Mouse (Mus musculus) layer of hippocampus, adult 18-20 months (tissue): ENCODE data around the gene Phlpp1. TPM values are rescaled to one million over a fixed set of nuclear protein-coding genes. Genes with fewer than 3 reads are reported as not detected.

Experiments used
- DNase-seq, 2 experiments: peaks; one replicate each; pipeline ENCODE4 v3.0.0; 2022; ENCODE audit warnings: low spot score in 2 of 2
- total RNA-seq, 2 experiments: library from RNA; stranded (reverse); gene quantifications; 2 replicates each; pipeline ENCODE4 v1.2.3; 2021

Gene Phlpp1
- total RNA-seq, 2 experiments from 2014 or later: 88.3 to 97.0 TPM

GRCm38 (mm10) chr1:106192864-106193470 lies 21.4 kb downstream of the Phlpp1 start:
- no peak for DNase-seq

GRCm38 (mm10) chr1:106193487-106193886 lies 21.9 kb downstream of the Phlpp1 start:
- no peak for DNase-seq

DNA sequence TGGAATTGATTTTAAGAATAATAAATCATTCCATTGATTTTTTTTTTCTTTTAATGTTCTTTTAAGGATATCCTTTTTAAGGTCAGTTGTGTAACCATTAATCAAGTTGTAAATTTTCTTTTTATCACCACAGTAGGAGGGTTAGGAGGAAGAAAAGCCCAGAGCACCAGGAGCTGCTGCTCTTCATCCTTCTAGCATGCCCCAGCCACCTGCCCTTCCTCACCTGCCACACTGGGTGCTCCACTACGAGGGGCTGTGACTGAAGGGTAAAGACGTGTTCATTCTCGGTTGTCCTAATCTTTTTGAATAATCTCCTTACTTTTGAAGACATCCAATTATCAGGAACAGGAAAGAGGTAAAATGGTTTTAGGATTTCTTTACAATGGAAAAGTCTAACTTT lies 22.7 kb downstream of the Phlpp1 start:
- no peak for DNase-seq

DNA sequence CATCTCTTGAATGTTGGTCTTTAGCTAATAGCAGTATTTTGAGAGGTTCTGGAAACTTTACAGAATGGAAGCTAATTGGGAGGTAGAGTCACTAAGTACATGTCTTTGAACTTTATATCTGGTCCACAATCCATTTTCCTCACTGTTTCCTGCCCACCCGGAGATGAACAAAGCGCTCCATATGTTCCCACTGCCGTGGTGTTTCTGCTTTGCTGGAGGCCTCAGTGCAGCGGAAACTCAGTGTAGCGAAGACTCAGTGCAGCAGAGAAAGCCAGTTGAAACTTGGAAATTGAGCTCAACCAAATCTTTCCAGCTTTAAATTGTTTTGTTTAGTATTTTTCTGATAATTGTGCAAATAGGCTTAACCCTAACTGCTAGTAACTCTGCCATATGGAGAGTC lies 26.4 kb downstream of the Phlpp1 start:
- DNase-seq: no peak

DNA sequence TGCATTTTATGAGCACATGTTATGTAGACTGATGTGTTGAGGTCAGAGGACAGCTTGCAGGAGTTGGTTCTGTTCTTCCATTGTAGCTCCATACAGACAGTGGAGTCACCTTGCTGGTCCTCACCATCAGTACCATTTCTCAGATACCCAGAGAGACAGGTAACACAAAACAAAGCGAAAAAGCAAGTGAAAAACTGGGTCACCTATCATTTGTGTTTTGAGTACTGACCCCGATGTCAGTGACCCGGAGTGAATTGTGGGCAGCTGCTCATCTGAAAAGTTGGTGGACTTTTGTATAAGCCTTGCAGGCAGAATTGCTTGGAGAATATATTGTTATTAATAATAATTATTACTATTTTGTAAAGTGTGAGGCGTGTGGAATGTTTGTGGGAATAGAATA lies 27.6 kb downstream of the Phlpp1 start:
- DNase-seq: no peak

GRCm38 (mm10) chr1:106199686-106200085 lies 28.1 kb downstream of the Phlpp1 start:
- DNase-seq: peak; percentile 37 to 83

GRCm38 (mm10) chr1:106201025-106201424 lies 29.5 kb downstream of the Phlpp1 start:
- no peak for DNase-seq

DNA sequence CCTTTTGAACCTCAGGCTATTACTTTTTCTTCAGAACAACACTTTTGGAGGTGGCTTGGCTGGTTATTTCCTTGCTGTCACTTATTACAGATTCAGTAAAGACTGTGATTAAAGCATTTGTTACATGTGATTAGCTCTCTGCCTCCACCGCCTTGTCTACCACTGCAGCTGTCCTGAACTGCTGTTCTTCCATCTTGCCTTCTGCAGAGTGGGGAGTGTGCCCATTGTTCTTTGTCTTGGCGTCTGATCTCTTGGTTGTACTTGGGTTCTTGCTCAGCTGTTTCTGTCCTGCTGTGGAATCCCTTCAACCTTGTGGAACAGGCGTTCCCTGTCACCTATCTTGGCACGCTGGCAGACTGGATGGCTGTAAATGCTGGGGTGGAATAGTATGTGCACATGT lies 30.4 kb downstream of the Phlpp1 start:
- DNase-seq: peak in 1 of 2 experiments; percentile 53

DNA sequence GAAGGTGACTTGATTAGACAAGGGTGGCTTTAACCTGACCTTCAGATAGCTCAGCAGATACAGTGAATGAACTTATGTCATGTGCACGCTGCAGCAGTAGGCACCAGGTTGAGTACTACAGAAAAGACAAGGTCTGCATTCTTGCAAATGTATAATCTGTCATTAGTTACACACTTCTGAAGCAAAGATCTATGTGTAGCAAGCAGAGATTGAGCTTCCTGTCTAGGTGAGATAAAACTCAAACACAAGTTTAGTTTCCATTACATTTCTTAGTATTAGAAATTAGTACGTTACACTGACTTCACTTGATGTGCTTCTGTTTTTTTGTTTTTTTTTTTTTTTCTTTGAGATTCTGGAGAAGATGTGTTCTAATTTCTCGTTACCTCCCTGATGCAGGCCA lies 32.4 kb downstream of the Phlpp1 start:
- DNase-seq: no peak

DNA sequence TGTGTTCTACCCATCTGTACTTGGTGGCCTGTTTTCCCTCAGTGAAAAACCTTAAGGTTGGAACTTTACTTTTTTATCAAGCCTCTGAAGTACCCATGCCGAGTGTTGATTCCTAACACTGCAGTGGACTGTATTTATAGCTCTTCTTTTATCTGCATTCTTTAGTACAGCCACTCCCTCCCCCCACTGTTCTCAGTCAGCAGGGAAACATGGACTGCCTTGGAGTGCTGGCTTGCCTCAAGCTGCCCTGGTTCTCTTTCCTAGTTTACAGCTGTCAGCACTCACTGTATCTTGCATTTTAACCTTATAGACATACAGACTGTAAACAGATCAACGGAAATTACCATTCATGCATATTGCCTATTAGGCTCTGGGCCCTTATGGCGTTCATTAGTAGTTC lies 32.8 kb downstream of the Phlpp1 start:
- no peak for DNase-seq

DNA sequence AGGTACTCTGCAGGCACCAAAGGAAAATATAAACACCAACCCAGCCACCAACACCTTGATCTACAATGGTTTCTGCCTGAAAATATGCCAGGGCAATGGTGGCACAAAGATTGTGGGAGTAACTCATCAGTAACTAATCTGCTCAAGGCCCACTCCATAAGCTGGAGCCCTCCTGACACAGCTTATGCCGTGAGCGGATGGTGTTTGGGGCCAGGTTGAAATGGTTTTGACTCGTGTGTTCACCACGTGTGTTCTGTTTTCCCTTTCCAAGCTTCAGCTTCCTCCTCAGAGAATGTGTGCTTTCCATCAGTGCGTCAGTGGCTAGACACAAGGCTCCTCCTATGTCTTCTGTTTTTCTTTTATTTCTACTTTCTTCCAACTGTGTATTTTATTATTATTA lies 37.0 kb downstream of the Phlpp1 start:
- no peak for DNase-seq

GRCm38 (mm10) chr1:106210461-106210860 lies 38.9 kb downstream of the Phlpp1 start:
- no peak for DNase-seq

DNA sequence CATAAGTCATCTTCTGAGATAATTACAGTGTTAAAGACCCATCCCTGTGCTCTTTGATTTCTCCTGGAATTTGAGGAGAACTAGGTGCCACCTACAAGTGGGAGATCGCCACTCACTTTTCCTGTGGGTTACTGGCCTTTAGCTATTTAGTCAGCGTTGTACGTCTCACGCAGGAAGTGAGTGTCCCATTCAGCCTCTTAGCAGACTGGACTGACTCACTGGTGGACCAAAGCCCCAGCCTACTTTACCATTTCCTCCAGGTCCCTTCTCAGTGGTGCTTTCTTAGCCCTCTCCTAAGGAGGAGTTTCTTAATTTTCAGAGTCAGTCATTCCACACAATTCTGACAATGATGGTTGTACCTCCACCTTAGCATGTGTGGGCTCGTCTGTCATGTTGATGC lies 39.6 kb downstream of the Phlpp1 start:
- DNase-seq: no peak

DNA sequence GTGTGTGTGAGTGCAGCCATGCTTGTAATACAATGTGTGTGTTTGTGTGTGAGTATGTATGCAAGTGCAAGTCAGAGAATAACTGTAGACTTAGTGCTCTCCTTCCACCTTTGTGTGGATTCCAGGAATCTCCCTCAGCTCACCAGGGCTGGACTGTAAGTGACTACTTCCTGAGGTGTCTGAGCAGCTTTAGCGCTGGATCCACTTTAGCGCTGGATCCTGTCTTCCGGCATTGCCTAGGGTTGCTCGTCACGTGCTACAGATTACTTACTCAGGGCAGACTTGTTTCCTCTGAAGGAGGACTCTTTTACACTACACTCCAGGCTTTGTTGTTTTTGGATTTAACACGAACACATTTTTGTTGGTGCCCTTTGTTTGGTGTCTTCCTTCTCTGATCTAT lies 48.9 kb downstream of the Phlpp1 start:
- no peak for DNase-seq

DNA sequence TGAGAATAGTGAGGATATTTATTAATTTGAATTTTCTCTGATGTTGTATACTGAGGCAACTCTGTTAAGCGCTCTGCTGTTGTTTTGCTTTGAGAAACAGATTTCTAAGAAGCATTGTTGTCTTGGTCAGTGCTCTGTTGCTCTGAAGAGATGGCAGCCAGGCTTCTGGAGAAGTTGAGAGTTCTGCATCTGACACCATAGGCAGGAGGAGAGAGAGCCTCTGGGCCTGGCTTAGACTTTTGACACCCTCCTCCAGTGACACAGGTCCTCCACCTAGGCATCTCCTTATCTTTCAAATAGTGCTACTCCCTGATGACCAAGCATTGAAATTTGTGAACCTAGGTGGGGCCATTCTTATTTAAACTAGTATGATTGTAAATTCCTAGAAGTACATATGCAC lies 49.8 kb downstream of the Phlpp1 start:
- DNase-seq: no peak

- no peak for DNase-seq
Observed at GRCm38 (mm10) chr1:106221964-106222363, 50.4 kb downstream of the Phlpp1 start.

DNA sequence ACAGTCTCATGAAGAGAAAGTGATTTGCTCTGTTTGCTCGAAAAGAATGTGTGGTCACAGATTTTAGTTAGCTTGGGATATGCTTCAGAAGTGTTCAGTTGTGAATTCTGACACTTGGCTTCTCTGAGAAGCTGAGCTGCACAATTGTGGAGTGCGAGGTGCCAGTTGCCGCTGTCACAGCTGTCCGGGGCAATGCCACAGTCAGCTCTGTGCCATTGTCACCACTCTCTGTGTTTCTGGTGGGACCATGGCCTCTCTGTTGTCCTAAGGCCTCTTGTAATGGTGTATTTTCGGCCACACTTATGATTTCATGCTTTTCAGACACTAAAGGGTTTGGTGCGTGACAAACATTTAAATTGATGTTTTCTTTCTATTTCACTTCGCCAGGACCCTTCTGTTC lies 55.1 kb downstream of the Phlpp1 start:
- peak in 1 of 2 experiments; percentile 31 for DNase-seq

DNA sequence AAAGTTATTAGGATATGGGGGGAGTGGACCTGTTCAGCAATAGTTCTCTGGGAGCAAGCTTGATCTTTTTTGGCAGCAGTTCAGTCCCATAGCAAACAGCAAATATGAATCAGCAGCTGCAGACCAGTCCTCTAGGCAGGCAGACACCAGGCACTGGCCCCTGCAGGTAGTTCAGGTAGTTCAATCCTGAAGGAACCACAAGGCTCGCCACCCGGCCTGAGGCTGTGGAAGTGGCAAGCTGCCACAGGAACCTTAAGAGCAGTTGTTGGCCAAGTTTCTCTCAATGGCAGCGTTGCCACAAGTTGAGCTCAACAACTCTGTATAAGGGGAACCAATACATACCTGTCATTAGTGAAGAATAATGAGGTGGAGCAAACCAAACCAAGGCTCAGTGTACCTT lies 58.8 kb downstream of the Phlpp1 start:
- DNase-seq: no peak

- no peak for DNase-seq
Observed at GRCm38 (mm10) chr1:106231345-106231744, 59.8 kb downstream of the Phlpp1 start.

DNA sequence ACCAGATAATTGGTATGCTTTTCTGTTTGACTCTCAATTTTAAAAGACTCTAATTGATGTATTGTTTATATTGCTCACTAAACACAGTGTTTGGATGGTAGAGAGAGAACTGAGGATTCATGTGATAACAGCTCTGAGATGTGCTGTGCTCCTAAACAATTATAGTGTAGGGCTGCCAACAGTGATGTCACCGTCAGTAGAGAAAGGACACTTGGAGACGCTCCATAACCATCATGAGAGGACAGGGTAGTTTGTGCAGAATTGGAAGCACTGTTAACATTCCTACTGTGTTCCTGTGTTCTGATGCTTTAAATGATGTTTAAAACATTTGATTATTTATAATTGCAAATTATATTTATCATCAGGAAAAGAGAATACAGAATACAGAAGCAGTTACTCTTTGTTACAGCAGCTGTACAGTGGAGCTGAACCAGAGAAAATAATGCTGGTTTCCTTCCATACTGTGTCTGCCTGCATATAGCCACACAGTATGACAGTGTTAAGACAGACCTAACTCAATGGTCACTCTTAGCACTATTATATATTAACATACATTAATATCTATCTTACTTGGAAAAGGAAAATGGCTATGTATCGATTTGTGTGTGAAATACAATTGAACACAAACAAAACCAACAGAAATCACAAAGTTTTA lies 60.4 kb downstream of the Phlpp1 start:
- peak in 1 of 2 experiments; percentile 74 for DNase-seq

GRCm38 (mm10) chr1:106232460-106232850 lies 60.9 kb downstream of the Phlpp1 start:
- DNase-seq: no peak

DNA sequence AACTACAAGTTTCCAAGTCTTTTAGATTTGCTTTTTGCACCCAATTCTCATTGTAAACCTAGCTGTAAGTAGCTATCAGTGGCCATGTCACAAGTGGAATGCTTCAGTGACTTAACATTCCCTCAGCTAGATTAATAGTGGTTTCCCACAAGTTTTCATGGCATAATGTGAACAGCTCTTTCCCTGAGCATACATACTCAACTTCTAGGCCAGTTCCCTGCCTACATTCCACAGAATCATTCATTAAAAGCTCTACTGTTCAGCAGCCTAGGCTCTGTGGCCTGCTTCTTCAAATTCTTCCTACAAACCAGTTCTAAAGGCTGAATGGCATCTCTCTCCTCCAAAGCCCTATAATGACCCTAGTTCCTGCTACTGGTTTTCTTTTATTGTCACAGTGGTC lies 65.4 kb downstream of the Phlpp1 start:
- no peak for DNase-seq

- no peak for DNase-seq
Observed at GRCm38 (mm10) chr1:106240116-106240685, 68.6 kb downstream of the Phlpp1 start.
